Mouse (Mus musculus) forebrain, postnatal 0 days (tissue): ENCODE results near the gene Cer1. TPM values are rescaled to one million over a fixed set of nuclear protein-coding genes. Genes with fewer than 3 reads are reported as not detected.

Source experiments
- ATAC-seq: fragments of 200-750 bp; cut with Nextera tagmentation; 2 replicates; pipeline ENCODE4 v1.8.0; 2017; ENCODE audit warnings: mild to moderate bottlenecking, moderate library complexity
- DNase-seq: peaks from one replicate; pipeline ENCODE4 v3.0.0-alpha.2; 2015
- H3K27ac ChIP-seq: fragments of 300-500 bp; sonication (generic); 2 replicates; pipeline ENCODE4 v1.5.1; 2014; ENCODE audit warnings: low read depth, mild to moderate bottlenecking, antibody characterized with exemption, low read length, moderate library complexity, mixed read lengths
- H3K27me3 ChIP-seq: fragments of 300-500 bp; sonication (generic); 2 replicates; pipeline ENCODE4 v1.6.1; 2014; ENCODE audit warnings: mild to moderate bottlenecking, low read length, mixed read lengths; ENCODE audit not compliant: insufficient read depth
- H3K36me3 ChIP-seq: fragments of 300-500 bp; sonication (generic); 2 replicates; pipeline ENCODE4 v1.6.1; 2014; ENCODE audit warnings: mild to moderate bottlenecking, moderate library complexity; ENCODE audit not compliant: insufficient read depth
- H3K4me1 ChIP-seq: fragments of 300-500 bp; sonication (generic); 2 replicates; pipeline ENCODE4 v1.6.1; 2014; ENCODE audit warnings: antibody characterized with exemption; ENCODE audit not compliant: insufficient read depth
- H3K4me2 ChIP-seq: fragments of 300-500 bp; sonication (generic); 2 replicates; pipeline ENCODE4 v1.6.1; 2014; ENCODE audit warnings: low read depth, mild to moderate bottlenecking, moderate library complexity
- H3K4me3 ChIP-seq: fragments of 300-500 bp; sonication (generic); 2 replicates; pipeline ENCODE4 v1.5.1; 2014; ENCODE audit warnings: low read depth, low read length, mixed read lengths
- H3K9ac ChIP-seq: fragments of 300-500 bp; sonication (generic); 2 replicates; pipeline ENCODE4 v1.6.1; 2014; ENCODE audit warnings: mild to moderate bottlenecking
- H3K9me3 ChIP-seq: fragments of 300-500 bp; sonication (generic); 2 replicates; pipeline ENCODE4 v1.6.1; 2016; ENCODE audit warnings: low read length
- CTCF ChIP-seq: sonication (generic); IDR thresholded peaks from 2 replicates; pipeline ENCODE4 v1.5.1; 2016; ENCODE audit warnings: antibody characterized with exemption, control low read depth, low read depth
- WGBS: fragments of 180-500 bp; shearing (Covaris S2); extraction: QIAGEN DNeasy Blood & Tissue Kit; methylation state at CpG from one replicate; pipeline ENCODE4 v1.1.7; 2014; 5-methylcytosine and 5-hydroxymethylcytosine counted together
- polyA plus RNA-seq: library from polyadenylated mRNA; unstranded; fragments of >200 nt; fragmentation: Nextera tagmentation; extraction: Ambion mirVana; gene quantifications from 2 replicates; pipeline ENCODE4 v1.2.1, GENCODE M21; 2015
- total RNA-seq: library from RNA; depleted of rRNA; stranded (reverse); fragments of >200 nt; gene quantifications from 2 replicates; pipeline ENCODE4 v1.2.3, GENCODE M21; 2014

The Cer1 gene
- total and polyA plus RNA-seq, 2 experiments from 2014 or later = 0.19 TPM; not detected in 1

DNA sequence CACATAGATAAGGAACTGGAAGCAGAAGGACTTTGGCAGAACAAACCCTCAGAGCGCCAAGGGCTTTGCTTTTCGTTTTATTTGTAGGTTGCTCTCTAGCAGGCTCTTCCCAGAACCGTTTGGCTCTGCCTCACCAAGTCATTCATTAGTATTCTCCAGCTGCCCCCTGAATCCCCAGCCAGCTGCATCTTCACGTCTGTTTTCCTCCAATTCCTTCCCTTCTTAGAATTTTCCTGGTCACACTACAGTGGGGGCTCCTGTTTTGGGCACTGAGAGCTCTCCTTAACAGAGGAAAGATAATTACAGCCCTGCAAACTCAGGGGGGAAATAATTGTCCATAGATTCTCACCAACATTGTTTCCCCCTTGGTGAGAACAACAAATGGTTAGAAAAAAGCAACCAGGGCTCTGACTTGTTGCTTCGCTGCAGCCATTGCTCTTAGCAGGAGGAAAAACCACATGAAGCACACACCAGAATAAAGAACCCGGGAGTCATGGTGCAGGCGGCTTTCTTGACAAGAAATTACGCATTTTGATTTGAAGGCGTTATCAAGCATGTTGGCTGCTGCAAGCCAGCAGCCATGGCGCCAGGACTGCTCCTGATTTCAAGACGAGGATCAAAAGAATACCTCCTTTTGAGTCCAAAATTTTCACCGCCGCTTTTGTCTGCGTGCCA, 31.2 kb upstream of the Cer1 start:
- Histone ChIP-seq H3K27me3 (no peaks in the 10 kb centered on the region), H3K9ac (peak overlapping the region; percentile 34), H3K9me3 (no peaks in the 10 kb centered on the region), H3K27ac (peak overlapping the region; percentile 81), H3K4me3 (peak overlapping the region; percentile 22), H3K4me1 (peaks cover 14% of the 10 kb centered on the region), H3K4me2 (peak overlapping the region; percentile 47), H3K36me3 (no peaks in the 10 kb centered on the region)
- WGBS = 11% methylated on average over 14 of the region's 14 CpGs
- peak; percentile 89 for ATAC-seq
- no peak for TF ChIP-seq CTCF
- DNase-seq = peak; percentile 79

- ATAC-seq = peak; percentile 56
Observed at GRCm38 (mm10) chr4:82915576-82915975, 30.6 kb upstream of the Cer1 start.

GRCm38 (mm10) chr4:82914601-82915143, 29.7 kb upstream of the Cer1 start:
- no peak for TF ChIP-seq CTCF
- Histone ChIP-seq H3K27ac (0 out of 2 replicates have a peak overlapping the region, but pooled peaks have one; percentile 2), H3K36me3 (no peaks in the 10 kb centered on the region), H3K27me3 (no peaks in the 10 kb centered on the region), H3K4me1 (peaks cover 14% of the 10 kb centered on the region), H3K9ac (no peak overlapping the region), H3K4me3 (no peak overlapping the region), H3K4me2 (no peak overlapping the region), H3K9me3 (no peaks in the 10 kb centered on the region)
- DNase-seq = no peak
- WGBS = 61% methylated on average over 11 of the region's 11 CpGs
- ATAC-seq = no peak

More at GRCm38 (mm10) chr4:82915576-82915975, 30.6 kb upstream of the Cer1 start:
- 21% methylated on average over 7 of the region's 7 CpGs for WGBS
- no peak for TF ChIP-seq CTCF
- Histone ChIP-seq H3K27me3 (no peaks in the 10 kb centered on the region), H3K4me1 (peaks cover 14% of the 10 kb centered on the region), H3K27ac (peak overlapping the region; percentile 81; the same call in 1 of the 2 replicates), H3K9me3 (no peaks in the 10 kb centered on the region), H3K4me3 (no peak overlapping the region), H3K9ac (no peak overlapping the region), H3K4me2 (peak overlapping the region; percentile 47; the same call in 1 of the 2 replicates), H3K36me3 (no peaks in the 10 kb centered on the region)
- no peak for DNase-seq

DNA sequence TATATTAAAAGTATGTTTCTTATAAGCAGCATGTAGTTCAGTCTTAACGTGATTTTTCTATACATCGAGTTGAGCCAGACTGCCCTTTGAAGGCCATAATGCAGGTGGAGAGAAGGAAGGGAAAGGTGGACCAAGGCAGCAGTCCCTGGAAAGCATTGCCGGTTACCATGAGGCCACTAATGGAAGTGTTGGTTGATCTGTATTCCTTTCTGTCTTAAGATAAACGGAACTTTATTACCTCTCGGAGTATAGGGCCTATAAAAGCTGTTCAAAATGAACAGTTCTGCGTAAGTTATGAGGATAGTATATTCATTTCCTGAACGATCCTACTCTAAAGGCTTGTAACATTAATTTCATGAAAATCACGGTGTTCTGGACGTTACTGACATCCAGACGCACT, 10.3 kb upstream of the Cer1 start:
- 0 out of 2 replicates have a peak, but pooled peaks cover 5% of the 10 kb centered on the region for H3K4me1 ChIP-seq
- H3K9ac ChIP-seq = no peak overlapping the region
- H3K4me2 ChIP-seq = no peak overlapping the region
- H3K27me3 ChIP-seq = no peaks in the 10 kb centered on the region
- ATAC-seq (no peak), DNase-seq (no peak)
- H3K4me3 ChIP-seq = no peak overlapping the region
- TF ChIP-seq CTCF = no peak
- no peak overlapping the region for H3K27ac ChIP-seq
- 95% methylated on average over 10 of the region's 10 CpGs for WGBS
- H3K36me3 ChIP-seq = no peaks in the 10 kb centered on the region
- no peaks in the 10 kb centered on the region for H3K9me3 ChIP-seq

DNA sequence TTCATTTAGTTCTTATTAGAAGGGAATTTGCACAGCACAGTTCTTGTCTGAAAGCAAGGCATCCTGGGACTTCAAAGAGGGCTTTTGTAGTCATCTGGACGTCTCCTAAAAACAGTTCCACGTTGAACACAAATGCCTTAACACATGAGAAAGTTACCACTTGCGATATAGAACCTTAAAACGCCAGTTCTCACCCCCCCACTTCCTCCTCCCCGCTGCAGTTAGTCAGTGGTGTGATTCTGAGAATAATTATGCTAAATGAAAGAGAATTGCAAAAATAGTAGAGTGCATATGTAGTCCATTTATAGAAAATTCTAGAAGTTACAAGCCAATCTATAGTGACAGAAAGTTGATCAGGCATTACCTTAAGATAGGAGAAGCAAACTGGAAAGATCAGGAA, 7.3 kb upstream of the Cer1 start:
- ATAC-seq (no peak), DNase-seq (no peak)
- Histone ChIP-seq H3K9ac (no peak overlapping the region), H3K9me3 (no peaks in the 10 kb centered on the region), H3K36me3 (no peaks in the 10 kb centered on the region), H3K27ac (no peak overlapping the region), H3K27me3 (no peaks in the 10 kb centered on the region), H3K4me3 (no peak overlapping the region), H3K4me2 (no peak overlapping the region), H3K4me1 (0 out of 2 replicates have a peak, but pooled peaks cover 5% of the 10 kb centered on the region)
- TF ChIP-seq CTCF = no peak
- 56% methylated on average over 5 of the region's 5 CpGs for WGBS

- H3K4me3 ChIP-seq = no peak overlapping the region
- H3K4me2 ChIP-seq = no peak overlapping the region
- no peak for TF ChIP-seq CTCF
- ATAC-seq (no peak), DNase-seq (peak; percentile 17)
- H3K9me3 ChIP-seq = no peaks in the 10 kb centered on the region
- H3K36me3 ChIP-seq = no peaks in the 10 kb centered on the region
- no peaks in the 10 kb centered on the region for H3K27me3 ChIP-seq
- no peak overlapping the region for H3K9ac ChIP-seq
- no peak overlapping the region for H3K27ac ChIP-seq
- H3K4me1 ChIP-seq = 0 out of 2 replicates have a peak, but pooled peaks cover 5% of the 10 kb centered on the region
- WGBS = 51% methylated on average over 2 of the region's 2 CpGs
Observed at GRCm38 (mm10) chr4:82891566-82891965, 6.6 kb upstream of the Cer1 start.

DNA sequence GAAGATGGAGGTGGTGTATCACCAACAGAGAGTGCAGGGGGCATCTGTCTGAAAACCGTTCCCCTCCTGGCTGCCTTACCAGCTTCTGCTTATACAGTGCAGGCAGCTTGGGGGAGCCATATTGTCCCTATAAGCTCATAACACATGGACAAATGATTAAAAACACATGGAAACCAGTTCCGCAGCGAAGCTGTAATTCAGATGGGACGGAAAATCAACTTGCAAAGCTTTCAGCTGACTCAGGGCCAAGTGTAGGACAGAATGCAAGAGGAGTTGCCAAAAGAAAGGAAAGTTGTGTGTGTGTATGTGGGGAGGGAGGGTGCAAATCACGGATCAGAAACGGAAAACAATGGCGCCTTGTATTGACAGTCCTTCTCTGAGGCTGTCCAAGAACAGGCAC, 6.1 kb upstream of the Cer1 start:
- no peak overlapping the region for H3K9ac ChIP-seq
- no peaks in the 10 kb centered on the region for H3K27me3 ChIP-seq
- peak; percentile 90 for ATAC-seq
- H3K36me3 ChIP-seq = no peaks in the 10 kb centered on the region
- H3K4me1 ChIP-seq = 0 out of 2 replicates have a peak, but pooled peaks cover 5% of the 10 kb centered on the region
- DNase-seq = peak; percentile 80
- H3K4me2 ChIP-seq = no peak overlapping the region
- H3K9me3 ChIP-seq = no peaks in the 10 kb centered on the region
- peak; percentile 32 for TF ChIP-seq CTCF
- H3K27ac ChIP-seq = no peak overlapping the region
- H3K4me3 ChIP-seq = no peak overlapping the region
- WGBS = 33% methylated on average over 7 of the region's 7 CpGs
